Mouse (Mus musculus): ENCODE measurements at regions not wholly inside any gene's neighbourhood (a gene's known extent, or its start where the extent isn't known, plus 50 kb on each side); places are given as distances from the start of the nearest gene placed in this dataset.

DNA sequence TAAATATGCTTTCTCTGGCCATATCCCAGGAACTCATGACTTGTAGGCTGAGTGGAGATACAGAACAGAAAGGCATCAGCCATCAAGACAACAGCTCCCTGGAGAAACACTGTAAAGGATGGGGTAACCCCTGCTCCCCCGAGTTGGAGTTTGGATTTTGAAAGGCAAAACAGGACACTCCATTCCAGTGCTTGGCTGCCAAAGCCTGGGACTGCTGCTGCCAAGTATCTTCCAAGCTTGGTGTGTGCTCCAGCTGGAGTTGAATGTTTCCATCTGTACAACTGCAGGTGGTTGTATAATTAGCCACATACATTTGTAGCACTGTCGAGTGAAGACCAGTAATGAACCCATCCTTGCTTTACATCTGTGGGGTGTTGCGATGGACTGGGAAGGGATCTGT lies 62.1 kb downstream of the 4933412E24Rik start:
- peak; percentile 35 for DNase-seq (ENCODE audit: low read depth)

DNA sequence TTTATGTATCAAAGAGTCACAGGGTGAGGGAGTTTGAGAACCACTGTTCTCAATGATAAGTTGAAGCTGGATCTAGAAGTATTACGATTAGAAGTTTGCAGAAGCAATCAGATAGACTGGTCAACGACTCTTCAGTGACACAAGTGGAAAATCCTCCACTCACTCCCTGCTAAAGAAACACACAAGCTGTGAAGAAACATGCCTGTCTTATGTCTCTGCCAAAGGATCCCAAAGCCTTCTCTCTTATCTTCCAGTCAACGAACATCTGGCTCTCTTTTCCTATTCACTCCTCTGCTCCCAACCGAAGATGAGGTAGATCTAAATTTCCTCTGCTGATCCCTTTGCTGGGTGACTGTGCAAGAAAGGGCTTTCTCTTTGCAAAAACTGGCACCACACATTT lies 62.6 kb downstream of the 4933412E24Rik start:
- no peak for DNase-seq (ENCODE audit: low read depth)

DNA sequence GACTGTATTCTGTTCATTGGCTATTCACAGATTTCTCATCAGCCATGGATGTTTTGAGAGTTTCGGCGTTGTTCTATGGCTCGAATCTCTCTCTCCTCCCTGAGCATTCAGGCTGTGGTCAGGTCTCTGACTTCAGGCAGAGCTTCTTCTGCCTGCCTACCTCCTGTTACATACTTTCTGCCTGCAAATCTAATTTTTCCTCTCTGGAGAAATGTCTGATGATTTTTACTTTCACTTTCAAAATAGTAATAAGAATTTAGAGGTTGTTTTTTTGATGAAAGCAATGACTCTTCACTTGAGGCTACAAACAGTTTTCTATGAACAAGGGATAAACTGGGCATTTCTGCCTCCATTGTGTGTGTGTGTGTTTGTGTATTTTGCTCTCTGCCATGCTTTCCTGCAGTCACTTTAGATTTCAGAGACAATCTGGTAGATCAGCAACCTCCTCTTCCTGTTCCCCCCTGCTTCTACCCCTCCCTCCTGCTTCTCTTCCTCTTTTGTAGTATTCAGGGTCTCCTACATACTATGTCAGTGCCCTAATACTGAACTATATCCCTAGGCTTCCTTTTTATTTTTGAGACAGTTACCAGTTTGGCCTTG lies 65.7 kb downstream of the 4933412E24Rik start:
- peak; percentile 34 for DNase-seq (ENCODE audit: low read depth)

DNA sequence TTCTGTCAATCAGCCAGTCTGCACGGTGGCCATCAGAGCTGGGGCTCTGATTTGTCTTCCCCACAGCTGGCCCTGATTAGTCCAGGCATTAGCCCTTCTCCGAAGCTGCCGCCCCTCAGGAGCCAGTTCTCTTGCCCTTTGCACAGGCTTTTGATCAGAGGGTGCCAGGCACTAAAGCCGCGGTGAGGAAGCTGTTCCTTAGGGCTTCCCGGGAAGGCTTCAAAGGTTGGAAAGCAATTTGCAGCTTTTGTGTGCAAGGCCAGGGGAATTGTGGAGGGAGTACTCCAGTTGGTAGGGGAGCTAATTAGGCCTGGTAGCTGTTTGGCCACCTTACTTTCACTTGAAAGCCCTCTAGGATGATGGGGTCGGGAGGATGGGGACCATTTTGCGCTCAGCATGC lies 71.2 kb downstream of the 4933412E24Rik start:
- no peak for DNase-seq (ENCODE audit: low read depth)

DNA sequence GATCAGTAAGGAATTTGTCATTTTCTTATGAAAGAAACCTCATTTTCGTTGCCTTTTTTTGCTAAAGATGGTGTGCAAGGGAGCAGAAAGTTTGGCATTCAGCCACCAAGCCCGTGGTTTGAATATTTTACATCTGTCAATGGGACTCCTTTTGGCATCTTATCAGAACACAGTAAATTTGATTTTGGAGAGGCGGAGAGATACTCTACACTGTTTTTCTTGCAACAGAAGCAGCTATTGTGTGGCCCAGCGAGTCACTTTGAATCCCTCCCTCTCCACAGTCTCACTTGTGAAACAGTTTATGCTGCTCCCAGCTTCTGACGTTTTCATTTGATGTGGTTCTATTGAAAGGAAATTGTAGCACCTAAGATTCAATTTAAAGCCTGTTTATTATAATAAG lies 79.9 kb downstream of the 4933412E24Rik start:
- DNase-seq (ENCODE audit: low read depth): peak; percentile 56

DNA sequence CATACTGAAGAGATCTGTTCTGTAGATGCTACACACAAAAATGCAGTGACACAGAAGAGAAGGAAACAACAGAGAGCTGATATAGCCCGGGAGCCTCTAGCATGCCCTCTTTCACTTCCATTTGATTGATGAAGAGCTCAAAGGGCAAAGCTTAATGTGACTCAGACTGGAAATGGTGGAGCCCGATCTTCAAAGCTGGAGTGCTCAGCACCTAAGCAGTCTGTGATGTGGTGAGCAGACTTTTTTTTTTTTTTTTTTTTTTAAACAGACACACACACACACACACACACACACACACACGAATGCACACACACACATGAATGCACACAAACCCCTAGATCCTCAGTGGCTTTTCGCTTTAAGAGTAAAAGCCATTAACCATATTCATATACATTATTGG lies 102.6 kb downstream of the 4933412E24Rik start:
- DNase-seq (ENCODE audit: low read depth): no peak

DNA sequence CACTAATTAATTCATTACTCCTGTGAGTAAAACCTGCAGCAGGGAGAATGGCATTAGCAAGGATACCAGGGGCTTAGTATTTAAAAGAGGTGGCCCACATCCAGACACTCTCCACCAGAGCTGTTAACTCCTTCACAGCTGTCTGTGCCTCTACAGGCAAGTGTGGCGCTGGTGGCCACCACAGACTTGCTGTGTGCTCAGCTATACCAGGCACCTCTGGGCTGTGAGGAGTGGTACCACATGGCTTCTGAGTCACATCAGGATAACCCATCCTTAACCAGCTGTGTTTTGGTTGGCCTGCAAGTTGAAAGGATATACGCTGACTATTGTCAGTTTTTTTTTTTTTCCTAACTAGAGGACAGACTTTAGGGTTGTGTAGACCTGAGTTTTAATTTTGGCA lies 108.1 kb downstream of the 4933412E24Rik start:
- no peak for DNase-seq (ENCODE audit: low read depth)

DNA sequence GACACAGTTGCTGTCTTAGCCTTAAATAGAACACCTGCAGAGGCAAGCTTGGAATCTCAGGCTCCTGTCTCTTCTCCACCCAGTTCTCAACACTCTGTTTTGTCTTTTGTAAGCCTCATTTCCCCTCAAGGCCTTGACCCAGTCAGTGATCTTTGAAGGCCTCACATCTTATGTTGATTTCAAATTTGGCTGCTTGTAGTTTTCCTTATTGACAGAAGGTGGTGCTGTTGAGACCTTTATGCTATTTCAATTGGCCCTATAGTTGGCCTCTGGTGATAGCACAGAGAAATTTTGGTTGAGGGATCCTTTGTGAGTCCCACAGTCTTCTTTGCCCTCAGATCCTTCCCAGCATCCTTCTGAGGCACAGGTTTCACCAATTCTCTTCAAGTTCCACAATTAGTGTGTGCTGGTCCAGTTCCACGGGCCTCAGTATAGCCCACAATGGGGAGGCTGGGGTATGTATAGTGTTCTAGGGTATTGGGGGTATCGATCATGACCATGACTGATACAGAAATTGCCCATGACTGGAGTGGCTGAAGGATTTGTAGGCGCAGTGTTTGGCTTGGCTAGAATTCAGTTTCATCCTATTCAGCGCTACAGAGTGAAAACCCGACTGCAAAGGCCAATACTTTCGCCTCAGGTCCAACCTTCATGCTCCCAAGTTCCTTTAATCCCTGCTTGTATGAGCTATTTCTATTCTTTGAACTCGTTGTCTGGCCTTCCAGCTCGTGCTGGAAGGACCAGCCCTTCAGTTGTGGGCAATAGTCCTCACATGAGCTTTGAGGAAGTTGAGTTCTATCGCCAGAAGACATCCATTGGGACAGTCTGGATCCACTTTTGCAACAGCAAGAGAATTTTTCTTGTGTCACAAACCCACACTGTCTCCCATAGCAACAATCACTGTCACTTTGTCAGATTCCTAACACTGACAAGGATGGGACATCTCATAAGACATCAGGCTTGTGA lies 110.3 kb downstream of the 4933412E24Rik start:
- DNase-seq (ENCODE audit: low read depth): peak; percentile 58

DNA sequence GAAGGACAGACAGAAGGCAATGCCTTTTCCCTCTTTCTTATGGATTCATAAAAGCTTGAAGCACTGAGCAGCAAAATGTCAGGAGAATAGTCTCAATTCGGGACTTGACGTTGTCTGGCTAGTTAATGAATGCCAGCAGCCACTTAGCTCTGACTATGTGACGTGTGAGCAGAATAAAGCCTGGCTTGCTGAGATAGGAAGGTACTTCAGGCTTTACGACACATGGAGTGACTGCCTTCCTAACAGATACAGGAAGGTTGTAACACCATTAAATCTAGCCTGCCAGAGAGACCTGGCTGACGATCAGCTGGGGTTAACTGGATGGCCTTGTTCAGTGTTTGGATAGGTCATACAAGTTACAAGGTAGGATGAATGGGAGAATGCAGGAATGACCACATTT lies 111.7 kb downstream of the 4933412E24Rik start:
- no peak for DNase-seq (ENCODE audit: low read depth)

DNA sequence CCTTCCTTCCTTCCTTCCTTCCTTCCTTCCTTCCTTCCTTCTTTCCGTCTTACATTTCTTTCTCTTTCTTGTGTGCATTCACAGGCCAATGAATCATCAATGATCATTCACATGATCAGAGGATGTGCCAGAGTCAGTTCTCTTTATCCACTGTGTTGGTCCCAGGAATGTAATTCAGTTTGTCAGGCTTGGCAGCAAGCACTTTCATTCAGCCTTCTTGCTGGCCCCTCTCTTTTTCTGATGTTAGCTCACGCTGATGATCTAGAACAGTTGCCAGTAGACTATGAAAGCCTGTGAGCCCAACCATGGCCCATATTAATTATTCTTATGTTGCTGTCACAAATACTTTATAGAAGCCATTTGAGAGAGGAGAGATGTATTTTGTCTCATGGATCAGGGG lies 127.4 kb downstream of the 4933412E24Rik start:
- DNase-seq (ENCODE audit: low read depth): peak; percentile 34

DNA sequence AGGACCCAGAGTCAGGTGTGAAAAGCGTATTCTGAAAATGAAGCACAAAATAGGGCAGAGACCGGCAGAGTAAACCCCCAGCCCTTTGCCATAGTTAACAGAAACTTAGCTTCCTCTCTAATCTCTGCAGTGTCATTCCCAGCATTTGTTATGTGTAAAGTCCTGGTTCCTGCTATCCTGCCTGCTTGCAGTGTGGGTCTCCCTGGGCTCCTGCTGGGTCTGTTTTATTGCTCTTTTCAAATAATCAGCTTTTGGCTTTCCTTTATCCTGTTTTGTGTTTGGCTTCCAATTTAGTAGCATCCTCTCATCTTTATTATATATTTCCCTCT lies 128.3 kb downstream of the 4933412E24Rik start:
- DNase-seq (ENCODE audit: low read depth): no peak

DNA sequence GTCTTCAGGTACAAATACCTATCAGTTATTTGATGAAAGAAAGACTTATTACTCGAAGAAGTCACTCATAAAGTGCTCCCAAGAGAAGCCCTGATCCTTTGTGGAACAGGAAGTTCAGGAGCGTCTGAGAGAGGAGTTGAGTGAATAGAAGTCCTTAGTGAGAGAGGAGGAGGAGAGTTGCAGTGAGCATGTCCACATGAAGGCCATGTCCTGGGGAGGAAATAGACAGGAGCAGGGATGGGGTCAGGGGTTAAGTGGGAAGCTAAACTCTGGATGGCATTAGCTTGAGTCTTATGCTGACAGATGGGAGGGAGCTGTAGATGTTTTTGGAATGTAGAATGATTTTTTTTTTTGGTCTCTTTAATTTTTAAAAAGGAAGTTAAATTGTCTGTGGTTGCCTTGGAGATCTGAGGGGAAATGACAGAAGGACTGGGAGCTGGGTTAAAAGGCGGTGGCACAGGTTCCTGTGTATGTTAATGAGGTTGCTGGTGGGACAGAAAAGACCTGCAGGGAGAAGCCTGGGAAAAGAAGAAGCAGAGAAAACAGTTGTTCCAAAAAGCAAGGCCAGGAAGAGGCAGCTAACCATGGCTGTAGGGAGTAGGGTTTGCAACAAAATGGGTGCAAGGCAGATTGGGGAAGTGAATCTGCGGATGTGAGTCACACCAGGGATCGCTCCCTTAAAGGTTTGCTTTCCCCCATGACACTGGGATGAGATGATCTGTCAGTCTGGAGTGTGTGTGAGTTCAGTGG lies 128.9 kb downstream of the 4933412E24Rik start:
- DNase-seq (ENCODE audit: low read depth): no peak

DNA sequence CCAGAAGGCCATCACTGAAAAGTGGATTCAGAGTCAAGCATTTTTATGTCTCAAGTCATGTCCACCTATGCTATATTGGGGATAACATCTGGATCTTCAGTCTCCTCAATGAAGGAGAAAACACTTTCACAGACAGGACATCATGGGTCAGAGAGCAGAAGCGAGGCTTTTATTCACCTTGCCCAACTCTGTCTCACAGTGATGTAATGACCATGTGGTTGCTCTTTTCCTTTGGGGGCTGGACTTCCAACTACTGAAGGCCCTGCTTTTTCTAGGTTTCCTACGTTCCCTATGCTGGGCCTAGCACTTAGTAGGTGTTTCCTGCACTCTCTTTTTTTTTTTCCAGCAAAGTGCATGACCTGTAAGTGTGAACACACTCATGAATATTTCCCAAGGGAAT lies 130.4 kb downstream of the 4933412E24Rik start:
- no peak for DNase-seq (ENCODE audit: low read depth)

DNA sequence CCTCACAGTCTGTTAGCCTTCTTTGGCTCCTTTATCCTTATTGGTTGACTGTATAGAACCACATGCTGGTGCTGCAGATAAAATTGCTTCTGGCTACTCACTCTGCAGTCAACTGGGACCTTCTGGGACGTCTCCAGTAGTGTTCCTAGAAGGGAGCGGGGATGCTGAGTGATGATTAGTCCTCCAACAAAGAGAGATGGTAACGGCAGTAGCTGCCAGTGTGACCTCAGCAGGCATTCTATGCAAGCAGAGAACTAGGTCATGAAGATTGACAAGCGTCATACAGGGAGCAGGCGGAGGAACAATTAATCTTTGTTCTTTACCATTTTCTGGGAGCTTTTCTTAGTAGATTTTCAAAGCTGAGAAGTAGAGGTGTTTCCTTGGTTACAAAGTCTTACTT lies 134.0 kb downstream of the 4933412E24Rik start:
- no peak for DNase-seq (ENCODE audit: low read depth)

DNA sequence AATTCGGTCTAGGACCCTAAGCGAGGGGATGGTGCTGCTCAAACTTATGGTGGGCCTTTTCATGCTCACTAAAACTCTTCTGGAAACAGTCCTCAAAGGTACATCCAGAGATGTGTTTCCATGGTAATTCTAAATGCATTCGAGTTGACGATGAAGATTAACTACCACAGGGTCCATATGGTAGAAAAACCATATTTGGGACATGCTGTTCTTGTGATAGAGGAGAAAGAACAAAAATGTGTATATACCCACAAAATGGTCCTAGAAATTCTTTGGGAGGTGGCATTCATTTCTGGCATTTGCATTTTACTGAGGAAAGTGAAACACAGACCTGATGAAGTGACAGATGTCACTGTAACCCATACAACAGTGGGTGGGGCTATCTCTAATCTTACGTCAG lies 136.0 kb downstream of the 4933412E24Rik start:
- no peak for DNase-seq (ENCODE audit: low read depth)

DNA sequence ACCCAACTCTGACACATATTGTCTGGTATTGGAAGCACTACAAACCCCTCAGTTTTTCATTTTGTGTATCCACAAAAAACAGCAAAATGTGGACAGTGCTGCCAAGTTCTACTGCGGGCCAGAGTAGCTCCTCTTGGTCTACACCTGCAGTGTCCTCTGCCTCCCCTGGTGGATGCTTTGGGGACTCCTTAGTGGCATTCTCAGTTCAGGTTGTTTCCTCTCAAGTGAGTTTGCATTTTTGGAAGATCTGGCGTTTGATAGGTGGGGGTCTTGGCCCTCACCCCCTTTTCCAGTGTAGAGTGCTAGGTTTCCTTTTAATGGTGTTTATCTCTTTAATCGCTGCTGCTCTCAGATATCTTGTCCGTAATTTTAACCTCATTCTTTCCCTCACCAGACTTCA lies 137.1 kb downstream of the 4933412E24Rik start:
- no peak for DNase-seq (ENCODE audit: low read depth)

DNA sequence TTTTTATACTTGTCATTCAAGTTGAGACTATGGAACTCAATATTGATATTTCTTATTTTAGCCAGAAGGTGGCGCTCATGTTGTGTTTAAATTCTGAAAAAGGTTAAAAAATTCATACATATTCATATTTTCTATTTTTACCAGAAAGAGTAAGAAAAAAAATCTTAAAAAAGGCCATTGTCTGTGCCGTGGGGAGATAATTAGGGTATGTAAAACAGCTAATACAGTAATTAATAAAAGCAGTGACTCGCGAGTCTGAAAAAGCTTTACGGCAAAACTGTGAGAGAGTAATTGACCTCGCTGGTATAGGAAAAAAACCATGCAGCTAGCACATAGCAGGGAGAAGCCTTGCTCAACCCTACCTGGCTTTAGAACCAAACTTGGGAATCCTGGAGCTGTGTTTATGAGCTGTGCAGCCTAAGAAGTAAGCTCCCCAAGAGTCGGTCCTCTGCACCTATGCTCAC lies 140.1 kb downstream of the 4933412E24Rik start:
- DNase-seq (ENCODE audit: low read depth): peak; percentile 69

DNA sequence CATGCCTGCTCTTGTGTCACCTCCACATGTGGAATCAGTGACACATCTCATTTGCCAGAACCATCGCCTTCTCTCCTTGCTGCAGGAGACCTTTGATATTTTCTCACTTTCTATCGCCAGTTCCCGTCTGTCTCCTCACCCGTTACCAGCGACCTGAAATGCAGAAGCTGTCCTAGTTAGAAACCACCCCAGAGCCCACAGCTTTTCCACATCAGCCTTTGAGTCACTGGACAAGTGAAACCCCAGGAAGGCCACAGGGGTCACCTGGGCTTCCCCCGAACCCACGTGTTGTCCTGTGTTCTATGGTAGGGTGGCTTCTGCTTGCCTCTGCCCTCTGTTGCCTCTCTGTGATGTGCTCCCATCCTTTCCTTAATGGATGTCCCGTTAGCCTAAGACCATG lies 149.7 kb downstream of the 4933412E24Rik start:
- DNase-seq (ENCODE audit: low read depth): no peak

DNA sequence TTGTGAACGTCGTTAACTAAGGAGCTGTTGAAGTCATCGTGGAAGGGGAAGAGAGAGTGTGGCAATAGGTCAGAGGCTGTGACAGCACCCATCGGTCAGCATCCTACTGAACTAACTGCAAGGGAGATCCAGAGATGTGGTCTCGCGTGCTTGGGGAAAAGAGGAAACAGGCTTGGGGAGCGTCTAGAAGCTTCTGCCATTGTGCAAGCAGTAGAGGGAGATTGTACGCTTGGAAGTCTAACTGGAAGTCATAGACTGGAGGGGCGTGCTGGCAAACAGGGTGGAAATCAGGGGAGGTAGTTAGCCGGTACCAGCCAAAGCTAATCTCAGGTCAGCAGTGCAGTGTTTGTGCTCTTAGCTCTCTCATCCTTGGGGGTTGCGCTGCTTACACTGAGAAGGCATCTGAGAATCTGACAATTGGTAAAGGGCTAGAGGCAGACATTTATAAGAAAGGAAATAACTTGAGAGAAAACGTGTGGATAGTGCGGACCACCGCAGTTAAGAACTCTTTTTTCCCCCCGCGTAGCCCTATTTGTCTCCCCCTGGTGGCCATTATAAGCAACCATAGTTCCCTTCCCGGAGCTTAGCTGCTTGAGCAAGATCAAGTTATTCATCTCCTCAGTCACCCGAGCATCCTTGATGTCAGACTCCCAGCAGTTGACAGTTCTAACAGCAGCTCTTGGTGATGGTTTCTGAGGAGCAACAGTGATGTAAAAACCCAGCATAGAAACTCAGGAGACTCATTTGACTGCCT lies 151.5 kb downstream of the 4933412E24Rik start:
- DNase-seq (ENCODE audit: low read depth): peak; percentile 40

DNA sequence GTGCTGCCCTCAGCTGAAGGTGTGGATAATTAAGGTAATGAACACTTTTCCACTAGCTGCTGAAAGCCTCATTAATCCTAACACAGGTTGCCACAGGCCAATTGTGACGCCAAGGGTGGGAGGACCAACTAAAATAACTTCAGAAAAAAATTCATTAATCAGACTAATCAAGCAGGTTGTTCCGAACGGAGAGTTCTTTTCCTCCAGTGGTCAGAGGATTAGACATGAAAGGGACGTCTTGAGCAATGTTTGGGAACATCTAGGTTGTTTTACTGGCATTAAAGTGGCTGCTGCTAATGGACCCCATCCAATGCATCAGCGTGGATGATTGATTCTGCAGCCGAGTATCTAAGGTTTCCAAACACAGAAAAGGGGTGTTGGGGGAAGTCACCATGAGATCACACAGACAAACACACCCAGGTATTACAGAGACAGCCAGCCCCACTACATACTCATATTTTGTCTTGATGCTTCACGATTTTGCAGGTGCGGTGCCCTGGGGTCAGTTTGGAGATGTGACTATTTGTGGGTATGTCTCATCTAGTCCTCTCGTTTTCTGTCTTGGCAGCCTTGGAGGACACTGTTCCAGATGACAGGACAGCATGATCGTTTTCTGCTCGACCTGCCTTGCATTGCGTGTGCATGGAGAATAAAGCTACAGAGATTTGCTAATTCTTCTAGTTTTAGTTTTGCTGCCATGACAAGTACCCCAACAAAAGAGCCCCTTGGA lies 164.0 kb downstream of the 4933412E24Rik start:
- DNase-seq (ENCODE audit: low read depth): no peak

DNA sequence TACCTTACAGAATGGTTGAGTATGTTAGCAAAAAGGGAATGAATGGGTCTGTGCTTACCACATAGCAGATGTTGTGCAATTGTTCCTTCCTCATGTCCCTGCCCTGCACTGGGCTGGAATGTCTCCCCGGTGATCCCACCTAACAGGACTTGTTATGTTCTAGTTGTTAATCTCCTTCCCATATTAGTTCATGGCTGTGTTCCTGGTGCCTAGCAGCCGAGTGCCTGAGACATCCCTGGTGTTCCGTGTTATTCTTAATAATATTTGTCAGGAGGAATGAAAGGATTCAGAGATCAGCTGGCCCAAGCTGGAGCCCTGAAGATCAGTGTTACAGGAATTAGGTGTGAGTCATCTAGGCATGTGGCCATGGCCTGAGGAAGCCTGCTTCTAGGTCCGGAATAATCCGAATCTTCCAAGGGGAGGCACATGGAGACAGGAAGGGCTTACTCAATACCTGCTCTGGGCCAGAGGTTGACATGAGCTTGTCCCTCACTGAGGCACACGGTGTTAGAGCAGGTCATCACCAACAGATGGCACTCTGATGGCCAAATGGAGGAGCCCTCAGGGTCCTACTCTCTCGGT lies 171.2 kb downstream of the 4933412E24Rik start:
- DNase-seq (ENCODE audit: low read depth): peak; percentile 87
